Mouse (Mus musculus) c-Kit-positive CD71-negative TER-119-negative erythroid progenitor cells, embryonic 14.5 days (primary cell): ENCODE data around the gene Ltbr.

Source experiments
- DNase-seq: peaks from one replicate; pipeline ENCODE4 v3.0.0-alpha.2; 2013; ENCODE audit warnings: low read depth

Ltbr gene

DNA sequence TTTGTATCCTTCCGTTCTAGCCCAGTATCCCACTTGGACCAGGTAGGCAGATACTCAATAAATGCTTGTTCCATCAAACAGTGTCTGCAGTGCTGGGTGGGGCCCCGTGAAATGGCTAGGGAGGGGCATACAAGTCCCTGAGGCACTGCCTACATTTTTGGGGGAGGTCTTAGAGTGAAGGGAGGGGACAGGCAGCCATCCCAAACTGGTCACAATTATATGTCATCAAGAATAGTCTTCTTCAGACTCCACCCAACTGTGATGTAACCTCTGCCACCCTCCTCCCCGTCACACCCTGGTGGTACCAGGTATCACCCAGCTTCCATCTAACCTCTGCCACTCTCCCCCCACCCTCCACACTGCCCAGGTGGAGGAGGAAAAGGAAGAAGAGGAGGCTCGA is 31.2 kb upstream of the Ltbr start:
- DNase-seq, result no peak

DNA sequence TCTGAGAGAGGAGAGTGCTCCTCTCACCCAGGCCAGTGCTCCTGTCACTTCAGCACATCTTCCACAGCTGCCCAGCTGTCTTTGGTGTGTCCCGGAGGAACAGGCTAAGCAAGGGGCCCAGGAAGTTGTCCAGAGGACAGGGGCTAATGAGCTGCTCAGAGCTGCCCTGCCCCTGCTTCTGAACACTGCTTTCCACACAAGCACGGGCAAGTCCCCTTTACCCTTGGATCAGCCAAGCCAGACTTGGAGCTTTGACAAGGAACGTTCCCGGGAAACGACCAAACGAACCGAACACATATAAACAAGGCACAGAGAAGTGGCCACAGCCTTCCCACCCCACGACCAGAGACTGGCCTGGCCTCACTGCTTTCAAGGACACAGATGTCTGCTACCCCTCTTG is 30.4 kb upstream of the Ltbr start:
- no peak for DNase-seq

DNA sequence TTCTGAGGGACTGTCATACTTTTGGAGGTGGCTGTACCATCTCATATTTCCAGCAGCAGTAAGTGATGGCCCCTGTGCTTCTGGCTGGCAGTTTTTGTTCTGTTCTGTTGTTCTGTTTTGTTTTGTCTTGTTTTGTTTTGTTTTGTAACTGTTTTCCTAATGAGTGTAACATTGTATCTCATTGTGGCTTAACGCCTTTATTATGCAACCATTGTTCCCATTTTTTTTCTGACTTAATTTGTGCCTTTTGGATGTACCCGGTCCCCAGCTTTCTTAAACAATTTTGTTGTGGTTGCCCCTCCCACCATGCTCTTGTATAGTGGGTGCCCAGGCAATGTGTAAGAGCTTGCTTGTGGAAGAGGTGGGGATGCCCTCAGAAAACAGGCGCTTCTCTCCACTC is 28.5 kb upstream of the Ltbr start:
- DNase-seq, result no peak

DNA sequence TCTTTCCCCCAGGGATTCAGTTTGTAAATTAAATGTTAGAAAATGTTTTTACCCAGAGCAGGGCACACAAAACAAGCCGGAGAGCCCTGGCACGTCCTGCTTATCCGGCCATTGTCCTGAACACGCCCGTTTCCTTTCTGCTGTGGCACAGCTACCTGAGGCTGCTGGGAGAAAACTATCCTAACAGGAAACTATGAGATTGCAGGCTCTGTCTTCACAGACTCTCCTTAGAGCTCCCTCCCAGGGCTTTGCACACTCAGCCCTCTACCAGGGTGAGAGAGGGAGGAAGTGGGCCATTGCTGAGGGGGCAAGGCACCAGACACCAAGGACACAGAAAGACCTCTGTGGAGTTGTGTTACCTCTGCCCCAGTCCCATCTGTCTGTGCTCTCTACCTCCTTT is 26.6 kb upstream of the Ltbr start:
- no peak for DNase-seq

DNA sequence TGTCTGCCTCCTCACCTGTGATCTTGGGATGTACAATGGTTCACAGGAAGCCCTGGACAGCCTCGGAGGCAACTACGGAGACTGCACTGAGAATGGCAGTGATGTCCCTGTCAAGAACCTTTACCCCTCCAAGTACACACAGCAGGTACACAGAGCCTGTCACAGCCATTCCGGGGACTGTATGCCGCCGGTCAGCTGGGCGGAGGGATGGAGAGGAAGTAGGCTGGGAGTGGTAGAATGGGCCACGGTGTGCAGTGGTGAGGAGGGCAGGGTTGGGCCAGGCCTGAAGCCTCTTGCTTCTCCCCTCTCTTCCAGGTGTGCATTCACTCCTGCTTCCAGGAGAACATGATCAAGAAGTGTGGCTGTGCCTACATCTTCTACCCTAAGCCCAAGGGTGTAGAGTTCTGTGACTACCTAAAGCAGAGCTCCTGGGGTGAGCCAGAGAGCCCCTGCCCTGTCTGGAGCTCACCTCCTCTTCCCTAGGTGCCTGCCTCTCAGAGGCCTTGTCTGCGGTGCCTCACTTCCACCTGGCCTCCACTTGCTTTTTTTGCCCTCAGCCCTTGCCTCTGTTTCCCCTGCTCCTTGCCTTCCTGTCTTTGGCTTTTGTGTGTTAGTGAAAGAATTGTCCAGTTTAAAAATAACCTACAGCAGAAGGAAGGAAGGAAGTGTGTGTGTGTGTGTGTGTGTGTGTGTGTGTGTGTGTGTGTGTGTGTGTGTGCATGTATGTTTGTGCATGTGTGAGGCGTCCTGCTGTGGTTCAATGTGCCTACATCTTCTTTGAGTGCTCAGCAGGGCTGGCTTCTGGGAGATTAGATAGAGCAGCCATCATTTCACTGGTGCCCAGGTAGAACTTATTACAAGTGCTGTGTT is 25.3 kb upstream of the Ltbr start:
- DNase-seq, result no peak

DNA sequence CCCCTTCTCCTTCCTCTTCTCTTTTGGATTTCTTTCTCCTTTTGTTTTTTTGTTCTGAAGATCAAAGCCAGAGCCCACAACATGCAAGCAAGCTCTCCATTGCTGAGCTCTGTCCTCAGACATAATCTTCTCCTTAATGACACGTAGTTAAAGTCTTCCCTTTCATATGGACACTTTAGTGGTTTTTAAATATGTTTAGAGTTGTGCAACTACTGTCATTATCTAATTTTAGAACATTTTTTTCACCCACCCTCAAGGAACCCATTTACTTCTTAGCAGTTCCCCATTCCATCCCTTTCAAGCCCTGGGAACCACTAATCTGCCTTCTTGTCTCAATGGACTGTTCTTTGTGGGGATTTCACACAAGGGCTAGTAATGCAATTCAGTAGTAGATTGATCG is 20.7 kb upstream of the Ltbr start:
- DNase-seq, result no peak

DNA sequence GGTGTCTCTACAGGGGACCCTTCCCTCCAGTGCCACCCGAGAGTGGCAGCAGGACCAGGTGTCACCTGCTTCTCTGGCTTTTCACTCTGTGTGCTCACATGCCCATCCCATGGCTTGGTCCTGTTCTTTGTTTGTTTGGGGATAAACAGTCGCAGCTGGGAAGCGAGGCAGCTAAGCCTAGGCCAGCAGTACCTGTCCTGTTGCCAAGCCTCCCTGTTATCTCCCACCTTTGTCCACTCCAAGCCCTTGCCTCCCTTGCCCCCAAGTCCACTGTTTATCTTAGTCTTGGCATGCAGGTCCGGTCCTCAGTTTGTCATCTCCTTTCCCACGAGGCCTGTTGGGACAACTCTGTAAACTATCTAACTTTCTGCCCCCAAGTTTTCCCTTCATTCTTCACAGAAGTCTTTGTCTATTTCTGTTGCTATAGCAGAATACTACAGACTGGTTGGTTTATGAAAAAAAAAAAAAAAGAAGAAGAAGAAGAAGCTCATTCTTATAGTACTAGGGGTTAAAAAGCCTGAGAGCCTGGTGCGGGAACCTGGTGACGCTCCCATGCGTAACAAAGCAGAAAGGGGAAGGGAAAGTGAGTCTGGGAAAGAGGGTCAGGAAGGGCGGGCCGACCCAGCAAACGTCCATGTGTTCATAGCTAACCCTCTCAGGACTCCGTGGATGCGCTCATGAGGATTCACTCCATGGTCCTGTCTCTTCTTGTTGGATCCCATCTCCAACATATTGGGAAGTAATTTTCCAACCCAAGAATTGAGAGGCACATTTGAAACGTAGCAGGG is 19.6 kb upstream of the Ltbr start:
- no peak for DNase-seq

DNA sequence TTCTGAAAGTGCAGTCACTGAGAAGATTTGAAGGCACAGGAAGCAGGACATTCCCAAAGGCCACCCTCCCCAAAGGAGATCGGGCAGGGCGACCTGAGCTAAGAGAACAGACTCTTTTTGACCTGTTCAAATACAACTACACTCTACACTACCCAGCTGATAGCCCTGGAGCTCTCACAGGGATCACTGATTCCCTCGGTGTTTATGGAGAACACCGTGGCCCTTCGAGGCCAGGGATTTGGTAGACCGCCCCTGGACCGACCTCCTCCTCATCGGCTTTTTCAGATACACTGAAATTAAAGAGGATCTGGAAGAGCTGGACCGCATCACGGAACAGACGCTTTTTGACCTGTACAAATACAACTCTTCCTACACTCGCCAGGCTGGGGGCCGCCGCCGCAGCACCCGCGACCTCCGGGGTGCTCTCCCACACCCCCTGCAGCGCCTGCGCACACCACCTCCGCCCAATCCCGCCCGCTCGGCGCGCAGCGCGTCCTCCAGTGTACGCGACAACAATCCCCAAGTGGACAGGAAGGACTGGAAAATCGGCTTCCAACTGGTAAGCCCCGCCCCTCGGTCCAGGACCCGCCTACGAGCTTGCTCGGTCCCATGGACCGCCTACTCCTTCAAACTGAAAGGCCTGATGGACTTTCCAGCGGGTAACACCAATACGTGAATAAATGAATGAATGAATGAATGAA is 17.1 kb upstream of the Ltbr start:
- DNase-seq, result no peak

DNA sequence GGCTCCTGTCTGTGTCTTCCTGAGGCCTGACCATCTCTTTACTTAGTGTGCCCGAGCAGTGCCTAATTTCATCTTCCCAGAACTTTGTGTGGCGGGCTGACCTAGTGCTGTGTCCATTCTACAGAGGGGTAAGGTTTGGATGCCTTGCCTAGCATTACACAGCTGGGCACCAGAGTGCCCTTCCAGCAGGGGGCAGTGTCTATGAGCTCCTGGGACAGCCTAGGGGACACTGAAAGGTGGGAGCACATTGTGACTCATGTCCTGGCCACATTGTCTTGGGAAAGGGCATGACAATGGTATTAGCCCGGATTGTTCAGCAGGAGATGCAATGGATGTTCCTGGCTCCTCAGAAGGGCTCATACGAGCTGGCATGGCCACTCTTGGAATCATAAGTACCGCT is 14.6 kb upstream of the Ltbr start:
- DNase-seq, result no peak

DNA sequence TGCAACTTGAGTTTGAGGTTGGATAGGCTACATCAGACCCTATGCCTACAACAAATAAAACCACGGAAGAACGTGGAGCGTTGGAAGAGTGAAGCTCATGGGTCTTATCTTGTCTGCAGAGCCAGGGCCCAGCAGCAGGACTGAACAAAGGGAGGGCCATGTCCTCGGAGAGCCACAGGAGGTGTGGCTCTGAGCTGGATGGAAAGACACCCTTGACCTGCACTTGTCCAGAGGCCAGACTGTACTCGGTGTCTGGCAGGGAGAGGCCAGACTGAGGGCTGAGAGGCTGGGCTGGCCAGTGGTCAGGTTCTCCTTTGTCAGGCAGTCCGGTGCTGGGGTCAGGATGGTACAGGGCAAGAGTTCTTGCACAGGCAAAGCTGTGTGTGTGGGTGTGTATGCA is 11.7 kb upstream of the Ltbr start:
- no peak for DNase-seq

DNA sequence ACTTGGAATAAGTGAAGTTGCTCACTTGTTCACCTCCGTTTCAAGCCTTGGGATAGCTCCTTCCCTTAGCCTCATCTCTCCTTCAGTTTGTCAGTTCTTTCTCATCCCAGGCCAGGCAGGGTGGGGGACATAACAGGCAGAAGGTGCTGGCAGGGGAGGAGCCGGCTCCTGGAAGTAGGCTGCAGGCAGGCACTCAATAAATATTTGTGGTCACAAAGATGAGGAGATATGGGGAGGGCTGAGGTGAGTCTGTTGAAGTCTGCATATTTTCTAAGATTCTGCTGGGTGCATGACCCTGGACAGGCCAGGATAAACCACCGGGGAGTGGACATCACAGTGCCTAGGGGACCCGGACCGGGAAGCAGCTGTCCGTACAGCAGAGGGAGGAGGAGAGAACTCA is 9.9 kb upstream of the Ltbr start:
- no peak for DNase-seq

DNA sequence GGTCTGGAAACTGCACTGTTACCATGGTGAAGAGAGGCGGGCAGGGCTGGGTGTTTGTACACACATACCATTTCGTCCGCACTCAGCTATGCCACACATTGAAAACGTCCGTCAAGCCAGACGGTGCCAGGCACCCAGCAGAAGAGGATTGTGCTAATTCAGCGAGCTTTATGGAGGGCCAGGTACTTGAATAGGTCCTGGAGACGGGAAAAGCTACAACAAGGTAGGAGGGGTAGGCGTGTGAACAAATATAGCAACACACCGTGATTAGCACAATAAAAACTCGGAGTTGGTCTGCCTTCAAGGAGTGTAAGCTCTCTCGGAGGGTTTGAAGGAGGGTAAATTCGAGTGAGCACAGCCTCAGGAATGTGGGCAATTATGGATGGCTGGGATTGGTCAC is 9.1 kb upstream of the Ltbr start:
- DNase-seq, result no peak

DNA sequence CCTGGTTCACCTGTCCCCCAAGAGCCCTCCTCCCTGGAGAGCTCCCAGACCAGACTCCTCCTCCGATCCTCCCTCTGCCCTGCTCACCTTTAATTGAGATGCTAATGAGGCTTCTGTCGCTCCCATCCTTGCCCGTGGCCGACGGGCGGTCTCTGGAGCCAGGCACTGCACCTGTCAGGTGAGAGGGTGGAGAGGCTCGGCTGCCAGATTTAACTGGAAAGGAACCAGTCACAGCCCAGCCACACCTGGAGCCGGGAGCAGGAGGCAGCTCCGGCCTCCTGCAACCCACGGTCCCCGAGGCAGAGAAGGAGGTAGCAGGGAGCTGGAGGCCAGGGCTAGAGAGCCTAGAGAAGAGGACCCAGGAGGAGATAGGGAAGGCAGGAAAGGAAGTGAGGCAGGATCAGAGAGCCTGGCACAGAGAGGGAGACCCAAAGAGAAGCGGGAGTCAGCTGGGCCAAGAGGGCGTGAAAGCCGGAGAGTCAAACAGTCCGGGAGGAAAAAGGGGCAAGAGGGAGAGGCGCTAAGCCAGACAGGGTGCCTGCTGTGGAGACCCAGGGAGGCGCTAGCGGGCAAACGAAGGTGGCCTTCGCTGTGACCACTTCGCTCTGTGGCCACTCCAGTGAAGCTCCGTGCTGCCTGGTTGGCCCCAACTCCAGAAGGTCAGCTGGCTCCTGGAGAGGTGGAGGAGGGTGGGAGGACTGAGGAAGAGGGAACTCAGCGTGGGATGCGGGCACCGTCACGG is 7.6 kb upstream of the Ltbr start:
- DNase-seq, result no peak

DNA sequence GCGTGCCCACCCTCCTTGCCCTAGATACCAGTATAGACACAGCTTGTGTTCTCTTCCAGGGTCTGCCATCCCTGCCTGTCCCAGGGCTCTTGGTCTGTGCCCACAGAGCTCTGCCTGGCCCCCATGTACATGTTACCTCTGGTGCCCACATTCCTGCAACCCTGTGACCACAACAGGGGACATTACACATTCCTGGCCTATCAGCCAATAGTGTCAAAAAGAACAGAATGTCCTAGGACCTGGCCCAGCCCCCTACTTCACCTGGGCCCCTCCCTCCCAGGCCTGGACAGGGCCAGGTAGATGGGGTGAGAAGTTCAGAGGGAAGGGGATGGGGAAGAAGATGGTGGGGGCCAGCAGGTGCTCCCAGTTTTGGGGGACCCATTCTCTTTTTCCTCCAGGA is 6.6 kb upstream of the Ltbr start, which contains the start of gene Scnn1a:
Scnn1a (plus strand) TSS at position 337 of the 400 bp plus-strand sequence.
- DNase-seq, result no peak

DNA sequence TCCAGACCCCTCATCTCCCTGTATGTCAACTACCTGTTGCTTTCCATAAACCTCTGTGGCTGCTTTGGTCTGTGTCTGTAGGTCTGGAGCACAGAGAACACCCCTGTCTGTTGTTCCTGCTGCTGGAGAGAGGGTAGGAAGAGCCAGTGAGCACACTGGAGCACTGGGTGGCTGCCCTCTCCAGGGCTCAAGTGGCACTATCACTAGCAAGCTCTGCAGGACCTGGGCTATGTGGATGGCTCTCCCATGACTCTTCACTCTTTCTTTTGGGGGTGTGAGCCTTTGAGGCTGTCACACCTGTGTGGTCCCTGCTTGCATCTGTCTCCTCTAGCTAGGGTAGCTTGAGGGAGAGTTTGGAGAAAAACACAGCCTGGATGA is 6.2 kb upstream of the Ltbr start:
- DNase-seq, result no peak

DNA sequence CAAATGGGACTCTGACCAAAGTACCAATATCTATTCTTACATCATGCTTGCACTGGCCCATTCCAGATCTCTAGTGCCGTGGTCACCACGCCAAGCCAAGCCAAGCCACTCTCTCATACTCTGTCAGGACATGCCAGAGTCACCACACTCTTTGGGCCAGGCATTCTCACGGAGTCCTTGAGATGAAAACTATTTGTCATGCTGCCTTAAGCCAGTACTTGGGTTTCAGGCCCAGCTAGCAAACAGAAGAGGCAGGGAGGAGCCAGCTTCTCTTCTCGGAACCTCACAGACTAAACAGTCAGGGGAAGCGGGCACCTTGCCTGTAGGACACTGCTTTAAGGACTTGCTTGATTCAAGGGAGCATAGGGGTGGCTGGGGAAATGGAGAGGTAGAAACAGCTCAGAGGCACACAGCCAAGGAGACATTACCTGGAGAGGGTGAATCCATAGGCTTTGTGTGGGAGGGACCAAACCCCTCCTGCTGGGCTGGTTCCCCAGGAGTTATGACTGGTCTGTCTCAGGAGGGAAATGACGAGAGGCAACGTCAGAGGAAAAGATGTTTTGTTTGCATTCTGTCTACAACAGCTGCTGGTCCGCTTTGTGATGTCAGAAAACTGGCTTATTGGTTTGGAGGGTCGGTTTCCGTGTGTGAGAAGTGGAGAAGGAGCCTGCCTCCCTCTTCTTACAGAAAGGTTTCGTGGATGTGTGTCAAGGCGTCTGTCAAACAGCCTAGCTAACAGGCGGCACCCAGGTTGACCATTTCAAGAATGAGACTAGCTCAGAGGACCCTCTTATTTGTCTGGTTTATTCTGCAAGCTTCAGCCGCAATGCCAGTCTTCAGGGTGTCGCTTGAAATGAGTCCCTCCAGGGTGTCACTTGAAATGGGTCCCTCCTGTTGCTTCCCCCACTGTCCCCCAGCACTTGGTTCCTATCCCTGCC is 5.6 kb upstream of the Ltbr start:
- no peak for DNase-seq

DNA sequence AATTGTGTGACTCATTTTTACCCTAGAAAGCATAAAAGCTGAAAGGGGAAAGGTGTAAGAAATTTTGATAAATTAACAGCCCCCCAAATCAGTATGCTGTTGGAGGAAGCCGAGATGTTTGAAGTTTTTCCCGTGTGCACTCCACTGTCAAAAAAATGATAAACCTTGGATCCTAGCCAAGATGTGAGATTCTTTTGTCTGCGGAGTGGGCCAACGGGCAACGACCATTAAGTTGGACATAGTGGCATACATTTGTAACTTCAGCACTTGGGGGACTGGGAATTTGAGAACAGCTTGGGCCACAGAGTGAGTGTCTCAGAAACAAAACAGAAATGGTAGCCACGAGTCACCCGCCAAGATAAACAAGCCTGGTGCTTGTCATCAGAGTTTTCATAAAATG is 3.4 kb upstream of the Ltbr start:
- DNase-seq, result no peak

DNA sequence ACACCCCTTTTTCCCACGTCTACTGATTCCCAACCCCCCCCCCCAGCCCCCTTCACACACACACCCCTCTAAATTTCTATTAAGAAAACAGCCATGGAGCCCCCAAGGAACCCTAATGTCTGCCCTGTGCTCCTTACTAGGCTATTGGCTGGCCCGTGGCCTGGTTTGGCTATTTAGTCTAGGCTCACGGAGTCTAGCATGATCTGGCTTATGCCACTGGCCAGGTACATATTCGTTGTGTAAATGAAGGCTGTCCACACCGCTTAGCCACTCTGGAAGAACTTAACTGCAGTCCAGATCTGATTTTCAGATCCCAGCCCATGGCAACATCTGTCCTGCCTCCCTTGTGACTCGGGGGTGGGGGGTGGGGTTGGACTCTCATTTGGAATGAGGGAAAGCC is 1.1 kb upstream of the Ltbr start:
- DNase-seq, result no peak

DNA sequence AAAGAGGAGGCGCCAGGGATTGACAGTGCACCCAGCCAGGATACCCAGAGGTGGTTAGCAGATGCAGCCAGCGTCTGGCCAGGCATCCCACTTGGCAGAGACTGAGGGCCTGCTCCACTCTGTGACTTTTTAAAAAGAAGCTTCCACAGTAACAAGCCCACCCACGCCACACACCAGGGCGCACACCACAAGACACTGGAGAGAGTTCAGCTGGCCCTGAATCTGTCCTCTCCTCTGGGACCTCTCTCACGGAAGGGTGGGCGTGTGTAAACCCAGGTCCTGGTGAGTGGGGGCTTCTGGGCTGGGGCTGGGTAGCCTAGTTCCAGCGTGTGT is 512 bp upstream of the Ltbr start:
- DNase-seq, result no peak

DNA sequence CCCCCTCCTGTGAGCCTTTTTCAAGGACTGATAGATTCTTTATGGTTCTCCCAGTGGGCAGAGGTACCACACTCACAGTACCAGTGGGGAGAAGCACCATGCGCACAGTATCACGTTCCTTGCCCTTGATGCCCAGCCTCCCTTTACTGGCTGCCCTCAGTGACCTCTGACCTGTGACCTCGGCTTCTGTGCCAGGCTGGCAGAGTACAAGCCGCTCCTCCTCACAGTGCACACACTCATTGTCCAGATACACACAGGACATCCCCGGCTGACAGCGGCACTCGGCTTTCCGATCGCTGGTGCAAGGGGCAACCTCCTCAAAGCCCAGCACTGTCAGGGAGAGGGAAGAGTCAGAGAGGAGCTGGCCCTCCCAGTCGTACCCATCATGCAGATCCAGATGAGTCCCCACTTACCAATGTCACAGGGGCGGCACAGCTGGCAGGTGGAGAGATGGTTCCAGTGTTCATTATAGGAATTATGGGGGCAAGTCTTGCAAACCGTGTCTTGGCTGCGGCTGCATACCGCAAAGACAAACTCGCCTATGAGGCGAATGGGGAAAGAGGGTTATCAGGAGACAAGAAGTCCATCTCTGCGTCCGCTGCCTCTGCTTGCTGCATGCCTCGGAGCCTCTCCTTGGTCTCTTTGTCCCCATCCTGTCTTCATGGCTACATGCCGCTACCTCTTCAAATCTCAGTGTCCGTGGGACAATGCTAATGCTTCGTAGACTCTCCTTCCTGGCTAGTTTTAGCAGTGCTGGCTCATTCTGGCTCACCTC is 917 bp downstream of the Ltbr start:
- DNase-seq, result no peak
